Mouse (Mus musculus) neural tube, embryonic 11.5 days (tissue): ENCODE data around the gene Cdc73. TPM values are rescaled to one million over a fixed set of nuclear protein-coding genes. Genes with fewer than 3 reads are reported as not detected.

ENCODE experiments used
- polyA plus RNA-seq: library from polyadenylated mRNA; unstranded; fragments of >200 nt; fragmentation: Nextera tagmentation; extraction: Ambion mirVana; gene quantifications from 2 replicates; pipeline ENCODE4 v1.2.1, GENCODE M21; 2014

The Cdc73 gene
- polyA plus RNA-seq, 1 experiment from 2014 or later = 23.3 TPM

Other genes starting within 250 kb of the Cdc73 start
- gene B3galt2, start 62.2 kb downstream of the Cdc73 start, polyA plus RNA-seq = 1.3 TPM in 2 replicates
- 68.0 and 73.6 TPM in 2 replicates for gene Glrx2, start 13.4 kb upstream of the Cdc73 start, polyA plus RNA-seq
- 33.3 and 37.6 TPM in 2 replicates for gene Trove2, start 74.2 kb upstream of the Cdc73 start, polyA plus RNA-seq
- gene Uchl5, start 74.4 kb upstream of the Cdc73 start, polyA plus RNA-seq = 74.4 and 77.7 TPM in 2 replicates